Mouse (Mus musculus): ENCODE measurements at regions not wholly inside any gene's neighbourhood (a gene's known extent, or its start where the extent isn't known, plus 50 kb on each side); places are given as distances from the start of the nearest gene placed in this dataset.
A peak's percentile ranks its signal among the peaks of the same experiment; 100 is the strongest.

- DNase-seq, result no peak
Measured at GRCm38 (mm10) chr2:30675839-30676238, 81.0 kb downstream of the Cstad start.

DNA sequence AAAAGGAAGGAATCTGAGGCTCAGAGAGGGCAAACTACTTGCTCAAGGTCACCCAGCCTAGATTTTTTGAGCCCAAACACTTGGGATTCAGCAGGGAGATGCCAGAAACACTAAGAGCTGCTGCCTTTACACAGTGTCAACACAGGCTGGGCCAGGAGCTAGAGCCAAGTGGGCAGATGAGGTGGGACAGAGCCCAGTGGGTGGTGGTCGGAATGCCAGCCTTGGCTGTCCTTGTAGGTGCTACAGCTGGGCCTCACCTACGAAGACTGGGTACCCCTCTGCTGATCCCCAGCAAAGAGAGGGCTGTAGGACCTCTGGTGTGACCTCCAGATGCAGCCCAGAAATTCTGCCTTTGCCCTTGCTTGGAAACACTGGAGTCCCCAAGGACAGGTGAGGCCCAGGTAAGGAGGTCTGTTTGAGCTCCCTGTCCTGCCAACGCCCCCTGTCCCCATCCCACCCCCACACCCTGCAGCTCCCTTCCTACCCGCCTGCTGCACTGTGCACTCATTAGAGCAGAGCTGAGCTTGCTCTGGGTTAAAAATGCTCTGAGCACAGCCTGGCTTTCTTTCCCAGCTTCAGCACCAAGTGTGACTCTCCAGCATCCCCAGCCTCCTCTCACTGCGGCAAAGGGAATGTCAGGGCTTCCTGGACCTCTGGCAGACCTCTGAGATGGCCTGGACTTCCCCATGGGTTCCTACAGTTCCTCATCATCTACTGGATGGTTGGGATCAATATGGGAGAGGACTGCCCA is 76.2 kb downstream of the Cstad start:
- peak; percentile 57 for DNase-seq

DNA sequence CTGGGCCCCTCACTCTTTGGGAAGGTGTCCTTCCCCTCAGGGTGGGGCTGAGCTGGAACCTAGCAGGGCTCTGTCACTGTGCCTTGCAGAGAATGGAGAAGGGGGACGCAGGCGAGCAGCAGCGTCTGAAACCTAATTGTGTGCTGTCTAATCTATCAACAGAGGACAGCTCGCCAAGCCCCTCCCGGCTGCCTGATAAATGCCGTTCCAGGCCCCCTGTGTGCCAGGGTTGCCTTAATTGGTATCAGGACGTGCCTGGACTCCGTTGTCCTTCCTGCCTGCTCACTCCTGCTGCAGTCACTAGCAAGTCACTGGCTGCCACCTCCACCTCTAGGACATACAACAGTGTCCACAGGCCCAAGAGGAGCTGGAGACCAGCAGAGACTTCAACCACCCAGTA is 72.6 kb downstream of the Cstad start:
- DNase-seq, result no peak

DNA sequence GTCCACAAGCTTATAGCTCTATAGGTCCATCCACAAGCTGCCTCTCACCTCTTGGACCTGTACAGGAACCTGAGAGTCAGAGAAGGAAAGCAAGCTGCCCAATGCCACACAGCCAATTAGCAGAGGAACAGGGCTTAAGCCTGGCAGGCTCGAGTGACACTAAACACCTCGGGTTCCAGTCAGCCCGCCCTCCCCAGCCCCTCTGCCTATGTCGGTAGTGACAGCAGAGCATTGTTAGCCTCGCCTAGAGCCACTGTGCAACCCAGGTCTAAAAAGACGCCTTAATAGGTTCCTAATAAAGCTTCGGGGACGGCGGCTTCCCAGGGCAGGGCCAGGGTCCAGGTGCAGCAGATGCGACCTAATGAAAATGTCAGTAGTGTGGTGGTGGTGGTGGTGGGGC is 66.3 kb downstream of the Cstad start:
- DNase-seq, result no peak

- DNase-seq, result no peak
Measured at GRCm38 (mm10) chr2:30660613-30660991, 65.8 kb downstream of the Cstad start.

DNA sequence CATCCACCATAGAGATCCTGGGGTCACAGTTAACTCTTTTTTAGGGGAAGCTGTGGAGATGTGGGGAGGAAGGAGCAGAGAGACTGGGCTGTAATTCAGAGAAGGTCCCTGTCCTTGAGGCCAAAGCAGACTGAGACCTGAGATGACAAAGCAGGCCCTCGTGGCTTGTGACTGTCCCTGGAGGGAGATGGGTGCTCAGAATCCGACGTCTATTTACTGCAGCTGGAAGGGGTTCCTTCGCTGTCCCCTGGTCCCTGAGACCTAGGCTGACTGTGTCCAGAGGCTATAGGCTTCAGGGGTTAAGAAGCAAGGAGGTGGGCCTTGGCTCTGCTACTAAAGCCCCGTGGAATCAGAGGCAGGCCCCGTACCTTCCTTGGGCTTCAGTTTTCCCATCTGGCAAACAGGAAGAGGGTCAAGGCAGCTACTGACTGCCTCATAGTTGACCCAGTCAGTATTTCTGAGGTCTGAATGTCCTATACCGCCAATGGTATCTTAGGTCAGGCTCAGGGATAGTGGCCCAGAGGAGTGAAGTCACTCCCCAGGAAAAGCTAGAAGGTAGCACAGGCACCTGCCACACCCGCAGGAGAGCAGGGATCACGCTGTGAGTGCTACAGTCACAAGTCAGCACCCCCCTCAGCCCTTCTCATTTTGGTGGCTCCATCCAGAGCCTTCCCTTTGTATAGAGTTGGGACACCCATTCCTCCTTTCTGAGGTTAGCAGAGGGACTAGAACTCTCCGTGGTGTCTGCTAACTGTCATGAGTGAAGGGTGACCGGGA is 65.2 kb downstream of the Cstad start:
- no peak for DNase-seq

DNA sequence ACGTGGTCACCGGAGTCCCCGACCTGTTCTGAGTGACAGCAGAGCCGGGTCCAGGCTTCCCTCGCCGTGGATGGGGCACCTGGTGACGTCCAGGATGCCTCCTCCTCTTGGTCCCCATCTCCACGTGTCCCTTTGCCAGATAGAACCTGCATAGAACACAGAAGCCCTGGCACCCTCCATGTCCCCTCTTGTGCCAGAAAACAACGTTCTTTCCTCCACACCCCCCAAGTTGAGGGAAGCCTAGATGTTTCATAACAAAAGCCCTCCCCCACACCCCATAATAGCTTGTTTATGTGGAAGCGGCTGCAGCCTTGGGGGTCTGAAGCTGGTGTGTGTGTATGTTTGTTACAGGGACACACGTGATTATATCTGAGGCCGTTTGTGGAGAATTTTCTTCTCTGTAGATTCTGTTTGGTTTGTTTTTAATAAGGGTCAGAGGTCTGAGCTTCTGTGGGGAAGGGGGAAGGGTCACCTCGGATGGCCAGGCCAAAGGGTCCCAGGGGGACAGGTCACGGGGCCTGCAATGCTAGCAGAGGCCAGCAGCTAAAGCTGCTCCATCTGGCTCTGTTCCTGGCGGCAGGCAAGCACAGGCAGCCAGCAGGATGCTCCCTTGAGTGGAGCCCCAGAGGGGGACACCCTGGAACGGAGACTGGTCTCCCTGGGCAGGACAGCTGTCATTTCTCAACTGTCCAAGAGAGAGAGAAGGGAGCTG is 64.2 kb downstream of the Cstad start:
- DNase-seq, result peak; percentile 80

Data from right cerebral cortex, adult 18-20 months (tissue).